Mouse (Mus musculus): ENCODE data around the gene Zbed5.

DNA sequence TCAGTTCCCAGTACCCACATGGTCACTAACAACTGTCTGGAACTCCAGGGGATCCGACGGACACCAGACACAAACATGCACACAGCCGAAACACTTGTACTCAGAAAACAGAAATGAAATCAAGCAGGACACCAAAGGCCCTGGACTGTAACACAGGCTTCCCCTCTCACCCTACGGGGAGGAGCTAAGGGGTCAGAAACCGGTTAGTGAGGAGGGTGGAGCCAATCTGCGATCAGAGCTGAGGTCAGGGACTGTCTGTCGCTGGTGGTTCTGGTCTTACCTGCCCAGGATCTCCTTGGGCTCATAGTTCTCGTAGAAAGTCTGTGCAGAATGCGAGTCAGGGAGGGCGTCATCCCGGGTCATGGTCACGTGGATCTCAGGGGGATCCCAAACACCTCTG, 21.6 kb upstream of the Zbed5 start:
- TF ChIP-seq POLR2A (IDR thresholded peaks at IDR 0.05; ENCODE audit: insufficient read length, low read depth) (no peak), USF1 (IDR thresholded peaks at IDR 0.05; ENCODE audit: low read depth) (no peak), SRF (IDR thresholded peaks at IDR 0.05; ENCODE audit: control insufficient read depth, insufficient read length, low read depth) (no peak), POLR2AphosphoS2 (IDR thresholded peaks at IDR 0.05; ENCODE audit: insufficient read length, low read depth) (no peak), CEBPB (IDR thresholded peaks at IDR 0.05; ENCODE audit: insufficient read depth, poor library complexity, severe bottlenecking) (no peak), MYOG (IDR thresholded peaks at IDR 0.05; ENCODE audit: control insufficient read depth in 1 of 3, insufficient read depth in 1 of 3, insufficient read length in 2 of 3, low read depth in 2 of 3) (no peak), REST (IDR thresholded peaks at IDR 0.05; ENCODE audit: insufficient read depth, insufficient read length) (no peak), TCF12 (IDR thresholded peaks at IDR 0.05; ENCODE audit: insufficient read depth, poor library complexity, severe bottlenecking) (no peak), MYOD1 (IDR thresholded peaks at IDR 0.05; ENCODE audit: control insufficient read depth in 1 of 3, insufficient read length in 2 of 3, low read depth in 2 of 3) (no peak)

All from myocyte (in vitro differentiated cells).